Mouse (Mus musculus) adrenal gland, postnatal 10 days (tissue): Measurements from ENCODE around the gene Camk2d. TPM values are rescaled to one million over a fixed set of nuclear protein-coding genes. Genes with fewer than 3 reads are reported as not detected.

Source experiments
- DNase-seq: peaks from one replicate; pipeline ENCODE4 v3.0.0; 2021; ENCODE audit warnings: mixed read lengths
- total RNA-seq, 2 experiments: library from RNA; stranded (reverse); gene quantifications; 2 replicates each; pipeline ENCODE4 v1.2.3; 2021

Camk2d gene
- total RNA-seq, 2 experiments from 2014 or later = 65.2 to 73.8 TPM

- DNase-seq = no peak
Observed at GRCm38 (mm10) chr3:126652361-126652760, 56.3 kb downstream of the Camk2d start.

- DNase-seq = no peak
Observed at GRCm38 (mm10) chr3:126653118-126653517, 57.0 kb downstream of the Camk2d start.

DNA sequence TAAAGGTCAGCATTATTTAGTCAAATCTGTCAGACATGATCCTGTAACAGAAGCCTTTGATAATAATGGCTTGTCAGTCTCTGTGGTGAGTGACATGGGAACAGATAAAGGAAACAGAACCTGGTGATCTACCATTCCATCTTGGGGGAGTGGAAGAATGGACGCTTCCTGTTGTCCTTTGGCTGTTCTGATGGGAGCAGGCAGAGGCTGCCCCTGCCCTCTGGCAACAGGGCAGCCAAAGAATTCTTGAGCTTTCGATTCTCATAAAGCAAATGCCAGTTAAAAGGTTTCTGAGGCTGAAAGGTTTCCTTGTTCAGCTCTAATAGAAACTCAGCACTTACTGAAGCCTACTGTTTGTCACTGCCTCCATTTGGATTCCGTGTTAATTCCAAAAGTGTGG is 60.1 kb downstream of the Camk2d start:
- DNase-seq = no peak

- DNase-seq = no peak
Observed at GRCm38 (mm10) chr3:126657895-126658294, 61.8 kb downstream of the Camk2d start.

GRCm38 (mm10) chr3:126658791-126659190 is 62.7 kb downstream of the Camk2d start:
- no peak for DNase-seq

GRCm38 (mm10) chr3:126659235-126659634 is 63.1 kb downstream of the Camk2d start:
- DNase-seq = no peak

DNA sequence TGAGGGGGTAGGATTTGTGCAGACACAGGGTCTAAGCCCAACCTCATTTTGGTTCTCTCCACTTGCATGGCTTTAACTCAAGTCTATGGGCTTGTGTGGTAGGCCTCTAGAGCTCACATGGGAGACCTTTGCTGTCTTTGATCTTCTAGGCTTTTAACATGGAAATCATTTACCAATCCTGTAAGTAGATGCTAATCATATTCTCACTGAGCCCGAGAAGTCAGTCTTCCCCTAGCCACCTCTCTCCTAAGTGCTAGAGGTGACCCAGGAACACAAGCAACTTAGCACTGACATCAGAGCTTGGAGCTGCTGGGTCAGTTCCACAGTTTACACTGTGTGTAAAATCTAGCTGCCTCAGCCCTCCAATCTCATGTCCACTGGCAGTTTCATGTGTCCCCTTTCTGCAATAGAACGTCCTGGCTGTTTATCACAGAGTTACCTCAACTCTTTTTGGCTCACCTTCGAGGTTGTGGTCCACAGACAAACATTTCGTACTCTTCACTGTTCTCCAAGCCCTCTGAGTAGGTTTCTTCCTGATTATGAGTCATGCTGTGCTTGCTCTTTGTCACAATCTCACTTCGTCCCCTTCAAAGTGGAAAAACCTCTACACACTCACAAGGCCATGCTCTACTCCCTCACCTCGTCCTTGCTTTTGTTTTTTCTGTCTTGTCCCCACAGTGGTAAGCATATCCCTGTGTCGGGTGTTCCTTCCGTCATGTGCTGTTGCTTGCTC is 63.9 kb downstream of the Camk2d start:
- DNase-seq = no peak

- no peak for DNase-seq
Observed at GRCm38 (mm10) chr3:126660575-126660974, 64.5 kb downstream of the Camk2d start.

DNA sequence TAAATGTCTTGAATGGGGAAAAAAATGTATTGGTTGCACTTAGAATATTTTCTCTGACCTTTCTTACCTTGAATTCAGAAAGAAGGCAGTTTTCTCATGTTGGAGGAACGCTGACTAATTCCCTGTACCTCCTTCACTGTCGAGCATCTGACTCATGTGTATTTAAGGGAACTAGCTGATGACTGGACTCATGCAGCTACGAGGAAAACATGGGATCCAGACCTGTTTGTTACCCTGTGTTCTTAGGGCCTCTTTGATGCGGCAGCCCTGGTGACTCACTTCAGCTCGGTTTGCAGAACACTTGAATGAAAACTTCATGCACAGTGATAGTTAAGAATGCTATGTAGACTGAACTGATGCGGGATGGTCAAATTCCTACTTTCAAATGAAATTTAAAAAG is 64.9 kb downstream of the Camk2d start:
- DNase-seq = no peak

GRCm38 (mm10) chr3:126661920-126662319 is 65.8 kb downstream of the Camk2d start:
- no peak for DNase-seq

DNA sequence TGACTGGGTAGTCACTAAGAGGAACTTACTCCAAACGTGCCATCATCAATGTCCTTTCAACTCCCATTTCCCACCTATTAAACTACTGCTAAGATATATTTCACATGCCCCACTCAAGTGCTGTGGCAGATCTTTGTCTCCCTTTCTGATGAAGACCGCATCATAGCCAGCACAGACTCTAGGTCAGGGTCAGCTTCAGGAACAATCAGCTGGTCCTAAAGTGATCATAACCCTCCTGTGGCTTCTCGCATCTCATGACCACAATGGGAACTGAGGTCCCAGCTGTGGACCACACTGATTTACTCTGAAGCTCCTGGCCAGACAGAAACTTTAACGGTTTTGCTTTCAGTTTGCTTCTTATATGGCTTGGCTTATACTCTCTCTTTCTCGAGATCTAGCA is 67.3 kb downstream of the Camk2d start:
- no peak for DNase-seq

DNA sequence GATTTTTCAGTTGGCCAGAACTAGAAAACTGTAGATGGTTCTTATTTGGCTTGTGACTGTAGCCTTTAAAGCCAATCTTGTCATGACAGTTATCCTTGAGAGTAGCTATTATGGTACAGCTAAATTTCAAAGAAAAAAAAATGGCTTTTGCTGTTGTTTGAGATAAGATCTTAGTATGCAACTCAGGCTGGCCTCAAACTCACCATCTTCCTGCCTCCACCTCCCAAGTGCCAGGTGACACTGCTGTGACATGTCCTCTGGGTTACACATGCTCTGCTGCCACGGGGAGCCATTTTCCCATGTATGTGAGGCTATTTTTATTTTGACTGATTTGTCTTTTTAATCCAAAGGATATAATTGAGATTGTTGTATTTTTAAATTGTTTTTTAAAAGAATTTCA is 69.8 kb downstream of the Camk2d start:
- no peak for DNase-seq

DNA sequence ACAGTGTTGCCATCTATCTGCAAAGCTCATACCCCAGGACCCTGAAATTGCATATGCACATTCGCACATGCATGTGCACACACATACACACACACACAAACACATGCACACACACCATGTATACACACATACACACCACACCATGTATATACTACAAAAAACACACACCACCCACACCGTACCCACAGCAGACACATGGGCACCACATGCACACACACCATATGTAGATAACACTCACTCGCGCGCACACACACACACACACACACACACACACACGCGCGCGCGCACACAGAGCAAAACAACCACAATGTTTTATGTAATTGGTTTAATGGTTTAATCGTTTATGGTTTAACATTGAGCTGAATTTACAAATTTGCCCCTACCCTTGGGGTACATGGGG is 70.9 kb downstream of the Camk2d start:
- DNase-seq = no peak

DNA sequence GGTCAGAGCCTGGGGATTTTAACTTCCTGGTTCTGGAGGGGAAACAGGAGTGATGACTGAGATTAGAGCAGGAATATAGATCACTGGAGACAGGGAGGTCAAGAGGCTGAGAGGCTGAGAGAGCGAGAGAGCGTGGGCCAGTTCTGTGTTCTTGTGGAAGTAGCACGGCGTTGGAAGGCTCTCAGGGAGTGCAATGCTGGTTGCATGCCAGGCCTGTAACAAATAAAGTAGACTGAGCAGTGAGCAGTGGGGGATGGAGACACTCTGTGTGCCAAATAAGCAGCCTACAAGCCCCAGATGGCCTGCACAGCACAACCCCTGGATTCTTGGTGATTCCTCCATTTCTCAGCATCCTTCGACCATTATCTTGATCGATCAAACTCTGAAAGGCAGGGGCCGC is 71.3 kb downstream of the Camk2d start:
- peak; percentile 75 for DNase-seq

DNA sequence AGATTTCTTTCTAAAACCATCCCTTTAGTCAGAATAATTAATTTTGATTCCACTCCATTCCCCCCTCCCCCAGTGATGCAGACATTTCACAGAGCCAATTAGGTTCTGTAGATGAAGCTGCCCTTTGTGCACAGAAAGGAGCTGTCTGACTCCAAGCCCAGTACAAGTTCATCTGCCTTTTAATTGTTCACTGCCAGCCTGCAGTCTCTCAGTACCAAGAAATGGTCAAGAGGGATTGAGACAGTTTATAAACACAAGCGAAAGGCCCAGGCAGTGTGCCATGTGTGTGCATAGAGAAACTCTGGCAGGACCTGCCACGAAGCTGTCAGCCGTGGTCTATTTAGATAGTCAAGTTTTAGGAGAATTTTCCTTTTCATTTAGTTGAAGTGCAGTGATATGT is 72.0 kb downstream of the Camk2d start:
- peak; percentile 69 for DNase-seq

DNA sequence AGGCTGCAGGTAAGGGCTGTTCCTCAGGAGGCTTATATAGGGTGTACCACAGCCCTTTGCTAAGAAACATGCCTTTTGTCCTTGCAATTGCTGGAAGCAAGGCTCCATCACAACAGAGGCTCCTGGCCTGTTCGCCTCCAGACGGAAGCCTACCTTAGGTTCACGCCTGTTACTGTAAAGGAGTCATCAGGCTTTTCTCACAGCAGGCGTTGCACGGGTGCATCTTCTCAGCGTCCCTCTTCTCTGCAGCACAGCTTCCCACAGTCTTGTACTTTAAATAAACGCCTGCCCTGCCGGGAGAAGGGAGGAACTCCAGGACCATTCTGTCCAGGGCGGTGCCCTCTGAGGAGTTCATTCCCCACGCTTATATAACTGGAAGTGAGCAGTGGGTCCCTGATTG is 72.6 kb downstream of the Camk2d start:
- no peak for DNase-seq

- no peak for DNase-seq
Observed at GRCm38 (mm10) chr3:126670413-126670812, 74.3 kb downstream of the Camk2d start.

- no peak for DNase-seq
Observed at GRCm38 (mm10) chr3:126671292-126671691, 75.2 kb downstream of the Camk2d start.

- no peak for DNase-seq
Observed at GRCm38 (mm10) chr3:126681051-126681450, 84.9 kb downstream of the Camk2d start.

GRCm38 (mm10) chr3:126681996-126682395 is 85.9 kb downstream of the Camk2d start:
- DNase-seq = no peak

DNA sequence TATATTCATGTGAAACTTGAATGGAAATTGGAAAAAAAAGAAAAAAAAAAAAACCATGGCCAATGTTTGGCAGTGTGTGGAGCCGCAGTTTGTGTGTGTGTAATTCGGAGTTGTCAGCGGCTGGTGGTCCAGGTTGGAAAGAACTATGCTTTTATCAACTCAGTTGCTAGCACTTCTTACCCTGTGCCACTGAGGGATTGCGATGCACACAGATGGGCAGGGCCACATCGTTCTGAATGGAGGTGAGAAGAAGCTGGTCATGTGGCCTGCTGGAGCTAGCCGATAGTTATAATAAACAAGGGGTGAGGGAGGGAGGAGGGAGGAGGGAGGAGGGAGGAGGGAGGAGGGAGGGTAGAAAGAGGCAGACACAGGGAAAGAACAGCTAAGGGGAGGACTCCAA is 89.3 kb downstream of the Camk2d start:
- DNase-seq = no peak

DNA sequence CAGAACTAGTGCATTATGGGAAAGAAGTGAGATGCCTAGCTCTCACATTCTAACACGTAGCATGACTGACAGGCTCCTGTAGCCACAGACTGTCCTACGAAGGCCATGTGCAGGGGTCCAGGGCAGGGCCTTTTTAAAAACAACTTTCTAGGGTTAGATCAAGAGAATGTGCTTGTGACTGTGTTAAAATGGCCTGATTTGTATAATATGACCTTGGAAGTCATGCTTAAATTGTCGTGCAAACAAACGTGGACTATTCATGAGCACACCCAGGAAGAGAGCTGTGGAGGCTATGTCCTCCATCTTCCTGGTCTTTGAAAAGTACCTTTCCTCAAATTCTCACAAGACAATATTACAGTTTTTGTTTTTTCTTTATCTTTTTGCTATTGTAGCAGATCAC is 91.0 kb downstream of the Camk2d start:
- no peak for DNase-seq

DNA sequence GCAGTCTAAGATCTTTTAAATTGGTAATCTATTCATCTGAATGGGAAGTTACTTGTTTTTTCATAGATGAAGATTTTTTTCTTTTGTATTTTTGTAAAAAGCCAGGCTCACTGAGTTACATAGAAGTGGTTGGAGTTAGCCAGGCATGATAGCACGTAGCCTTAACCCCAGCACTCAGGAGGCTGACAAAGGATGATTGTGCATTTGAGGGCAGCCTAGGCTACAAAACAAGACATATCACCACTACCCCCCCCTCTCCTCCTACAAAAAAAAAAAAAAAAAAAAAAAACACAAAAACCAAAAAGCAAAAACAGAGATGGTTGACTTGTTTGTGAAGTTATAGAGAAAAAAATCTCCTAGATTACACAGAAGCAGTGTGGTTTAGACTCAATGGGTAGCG is 92.4 kb downstream of the Camk2d start:
- no peak for DNase-seq

DNA sequence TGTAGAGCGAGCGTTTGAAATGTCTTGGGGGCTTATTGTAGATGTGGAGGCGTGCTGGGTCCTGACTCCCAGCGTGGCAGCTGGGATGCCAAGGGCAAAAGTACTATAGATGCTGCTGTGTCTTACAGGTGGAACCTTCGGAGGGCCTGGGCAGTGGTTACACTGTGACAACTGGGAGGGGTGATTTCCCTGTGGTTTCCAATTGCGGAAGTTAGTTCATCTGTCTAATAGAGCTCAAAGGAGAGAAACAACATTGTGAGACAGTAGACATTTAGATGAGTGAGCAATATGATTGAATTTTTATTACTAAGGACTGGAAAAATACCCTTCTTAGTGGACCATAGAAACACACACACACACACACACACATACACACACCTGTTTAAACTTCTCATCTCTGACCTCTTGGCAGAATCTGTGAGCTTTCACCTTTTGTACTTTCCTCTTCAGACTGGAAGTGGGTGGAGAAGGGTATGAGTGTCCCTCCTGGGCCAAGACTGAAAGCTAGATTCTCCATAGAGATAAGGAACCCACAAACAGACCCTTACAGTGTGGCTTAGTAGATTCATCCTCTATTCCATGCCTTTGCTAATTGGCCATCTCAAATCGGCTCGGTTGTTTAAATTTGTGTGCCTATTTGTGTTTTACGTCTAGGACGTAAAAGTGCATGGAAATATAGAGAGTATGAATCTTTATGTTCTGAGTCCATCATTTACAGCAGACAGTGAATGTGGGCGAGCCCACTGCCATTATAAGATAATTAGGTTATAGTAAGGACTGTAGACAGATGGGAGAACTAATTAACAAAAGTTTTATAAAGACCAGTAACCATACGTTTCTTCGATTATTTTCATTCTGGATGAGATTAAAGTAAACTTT is 94.8 kb downstream of the Camk2d start:
- DNase-seq = no peak
